Mouse (Mus musculus): ENCODE results near the gene Gm6268. TPM values are rescaled to one million over a fixed set of nuclear protein-coding genes. Genes with fewer than 3 reads are reported as not detected.

Gm6268 gene
- total RNA-seq (2023) = not detected

GRCm38 (mm10) chrX:36400980-36401379 is at the start of gene Gm6268:
Gm6268 (plus strand) TSS chrX:36401280.

Other genes with a start within 250 kb of the Gm6268 start
- gene Zcchc12, start 205.4 kb upstream of the Gm6268 start, total RNA-seq (2023) = not detected
- gene Lonrf3, start 72.9 kb upstream of the Gm6268 start, total RNA-seq (2023) = 10 to 100 TPM; 10.6 to 12.7 TPM
- gene Gm14569, start 90.5 kb downstream of the Gm6268 start, total RNA-seq (2023) = not detected
- gene Pgrmc1, start 196.9 kb downstream of the Gm6268 start, total RNA-seq (2023) = 10 to 100 TPM; 16.3 to 16.7 TPM
- under 1 TPM; 0.53 to 0.75 TPM for gene Akap17b, start 244.1 kb downstream of the Gm6268 start, total RNA-seq (2023)

Measured in neutrophil, adult 59 days (primary cell).